Mouse (Mus musculus) heart, adult 11 months (tissue): ENCODE measurements at regions not wholly inside any gene's neighbourhood (a gene's known extent, or its start where the extent isn't known, plus 50 kb on each side); places are given as distances from the start of the nearest gene placed in this dataset.

Experiments used
- DNase-seq: peaks from one replicate; pipeline ENCODE4 v3.0.0; 2022

- peak; percentile 66 for DNase-seq
Observed at GRCm38 (mm10) chr11:17464875-17465274, 207.5 kb downstream of the C1d start.

DNA sequence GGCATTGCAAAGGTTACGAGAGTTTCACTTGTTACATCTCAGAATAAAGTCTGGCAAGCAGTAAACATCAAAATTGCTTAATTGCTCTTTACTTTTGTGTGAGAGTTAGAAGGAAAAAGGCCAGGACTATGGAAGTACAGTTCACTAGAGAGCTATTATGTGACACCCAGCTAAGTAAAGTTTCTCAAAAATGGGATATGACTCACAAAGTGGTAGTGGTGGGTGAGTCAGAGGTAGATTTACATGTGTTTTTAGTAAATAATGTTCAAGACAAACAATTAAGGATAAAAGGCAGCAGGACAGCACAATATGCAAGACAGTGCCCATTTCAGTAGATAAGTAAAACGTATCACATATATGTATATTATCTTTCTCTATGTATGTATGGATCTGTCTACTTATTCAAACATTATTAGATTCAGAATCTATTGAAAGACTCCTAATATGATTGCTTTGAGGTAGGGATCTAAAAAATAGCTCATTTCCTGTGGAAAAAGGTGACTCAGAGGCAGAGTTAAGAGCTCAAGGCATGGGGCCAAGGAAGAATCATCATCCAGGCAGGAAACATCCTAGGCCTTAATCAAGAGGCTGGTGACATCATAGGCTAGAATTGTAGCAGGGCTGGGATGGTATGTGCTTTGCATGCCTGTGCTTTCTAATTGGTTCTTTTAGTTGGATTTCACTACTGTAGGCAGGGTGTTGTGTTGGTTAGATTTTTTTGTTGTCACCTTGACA lies 211.2 kb downstream of the C1d start:
- DNase-seq, result peak; percentile 86

DNA sequence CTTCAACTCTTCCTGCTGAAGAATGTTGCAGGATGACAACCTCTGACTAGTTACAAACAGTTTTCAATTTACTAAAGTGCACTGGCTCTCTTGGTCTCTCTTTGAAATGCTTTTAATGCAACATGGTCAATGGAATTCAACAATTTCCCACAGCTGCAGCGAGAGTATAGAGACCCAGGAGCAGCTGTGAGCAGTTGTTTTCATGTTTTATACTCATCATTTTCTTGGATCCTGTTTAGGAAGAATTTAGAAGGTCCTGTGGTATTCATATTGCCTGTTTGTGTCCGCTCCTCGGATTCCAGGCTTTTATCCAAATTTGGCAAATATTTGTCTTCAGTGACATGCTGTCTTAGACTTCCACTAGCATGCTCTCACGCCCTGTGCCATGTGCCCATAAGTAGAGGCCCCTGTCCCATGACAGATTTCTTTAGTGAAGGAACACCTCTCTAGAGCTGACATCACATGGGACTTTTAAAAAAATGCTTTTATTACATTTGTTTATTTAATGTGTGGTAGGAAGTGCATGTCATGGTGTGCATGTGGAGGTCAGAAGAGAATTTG lies 224.1 kb downstream of the C1d start:
- peak; percentile 85 for DNase-seq

DNA sequence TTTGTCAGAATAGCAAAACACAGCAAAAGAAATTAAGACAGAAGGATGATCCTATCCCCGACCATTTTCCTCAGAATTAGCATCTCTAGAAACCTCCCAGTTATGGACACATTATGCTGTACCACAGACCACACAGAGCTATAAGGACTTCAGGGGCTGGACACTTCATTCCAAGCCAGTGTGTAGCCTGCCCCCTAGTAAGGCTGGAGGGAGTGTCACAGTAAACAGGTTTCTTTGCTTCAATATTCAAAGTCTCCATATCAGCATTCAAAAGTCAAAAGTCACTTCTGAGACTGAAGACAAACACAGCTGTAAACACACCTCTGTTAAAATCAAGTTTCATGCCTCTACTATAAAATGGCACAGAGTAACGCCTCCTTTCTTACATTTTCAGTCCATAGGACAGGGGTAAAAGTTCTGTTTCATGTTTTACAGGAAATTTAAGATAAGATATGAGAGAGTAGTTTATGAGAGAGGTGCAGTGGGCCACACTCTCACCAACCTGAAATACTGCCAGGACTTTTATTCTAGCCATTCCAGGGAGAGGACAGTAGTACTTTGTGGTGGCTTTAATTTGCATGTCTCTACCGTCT lies 226.6 kb downstream of the C1d start:
- peak; percentile 2 for DNase-seq

GRCm38 (mm10) chr11:17501120-17502043 lies 244.0 kb downstream of the C1d start:
- DNase-seq, result no peak

DNA sequence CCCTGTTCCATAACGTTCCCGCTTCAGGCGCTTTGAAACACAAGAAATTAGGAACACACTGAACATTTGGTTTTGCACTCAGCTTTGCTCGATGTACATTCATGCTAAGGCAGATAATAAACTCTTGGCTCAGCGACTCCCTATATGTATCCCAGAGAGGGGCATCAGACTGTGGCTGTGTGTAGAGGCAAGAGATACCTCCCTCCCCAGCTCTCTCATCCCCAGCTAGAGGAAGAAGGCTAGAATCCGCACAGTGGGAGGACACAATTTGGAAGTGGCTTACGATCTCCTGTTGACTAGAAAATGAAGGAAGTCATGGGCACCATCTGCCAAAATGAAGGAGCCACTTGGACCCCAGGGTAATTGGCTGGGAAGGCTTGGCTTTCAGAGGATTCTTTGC lies 244.7 kb downstream of the C1d start:
- no peak for DNase-seq

- DNase-seq, result no peak
Observed at GRCm38 (mm10) chr11:17522220-17522919, 265.0 kb downstream of the C1d start.

GRCm38 (mm10) chr11:17523329-17523728 lies 265.9 kb downstream of the C1d start:
- no peak for DNase-seq

DNA sequence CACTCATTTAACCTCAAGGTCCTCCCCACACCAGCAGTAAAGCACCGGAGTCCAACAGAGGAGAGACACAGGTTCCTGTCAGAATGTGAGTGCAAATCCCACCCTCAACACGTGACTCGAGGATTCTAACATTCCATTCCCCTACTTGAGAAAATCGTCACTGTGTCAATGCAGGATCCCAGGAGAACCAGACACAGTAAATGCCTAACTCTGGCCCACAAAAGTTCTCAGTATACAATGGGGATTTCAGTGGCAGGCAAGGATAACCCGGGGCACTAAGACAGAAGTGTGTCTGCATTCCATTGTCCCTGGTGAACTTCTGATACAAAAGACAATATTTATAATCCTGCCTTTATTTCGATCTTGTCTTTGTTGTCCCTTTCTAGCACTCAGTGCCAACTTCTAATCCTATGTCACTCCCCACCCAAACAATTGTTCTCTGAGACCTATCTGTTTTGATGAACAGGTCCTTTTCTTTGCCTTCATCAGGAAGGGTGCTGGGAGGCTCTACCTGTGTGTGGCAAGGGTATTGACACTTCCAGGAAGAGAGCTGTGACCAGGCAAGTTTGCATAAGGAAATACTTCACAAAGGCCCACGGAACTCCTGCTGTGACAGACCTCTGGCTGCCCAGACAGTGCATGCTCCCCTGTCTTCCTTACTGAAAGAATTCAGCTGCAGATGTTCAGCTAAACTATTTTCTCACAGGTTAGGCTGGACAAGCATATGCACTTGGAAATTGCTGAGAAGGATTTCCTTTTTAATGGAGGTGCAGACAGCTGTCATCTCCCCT lies 267.8 kb downstream of the C1d start:
- no peak for DNase-seq

GRCm38 (mm10) chr11:17526476-17526875 lies 269.1 kb downstream of the C1d start:
- DNase-seq, result no peak

GRCm38 (mm10) chr11:17528609-17529008 lies 271.2 kb downstream of the C1d start:
- DNase-seq, result no peak

DNA sequence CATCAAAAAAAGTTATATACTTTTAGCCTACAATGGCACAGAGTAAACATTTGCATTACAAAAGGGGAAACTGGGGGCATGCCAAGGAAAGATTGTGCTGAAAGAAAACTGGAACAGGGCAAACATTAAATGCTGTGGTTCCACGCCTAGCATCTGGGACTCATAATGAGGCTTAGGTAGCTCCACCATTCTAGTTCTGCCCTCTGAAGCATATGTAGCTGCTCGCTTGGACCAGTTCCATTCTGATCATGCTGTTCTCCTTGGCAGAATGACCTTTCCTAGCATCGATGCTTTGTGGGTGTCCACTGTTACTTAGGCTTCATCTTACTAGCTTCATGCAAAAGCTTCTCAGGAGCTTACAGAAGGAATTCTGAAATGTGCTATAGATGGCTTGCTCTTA lies 276.3 kb downstream of the C1d start:
- DNase-seq, result no peak

DNA sequence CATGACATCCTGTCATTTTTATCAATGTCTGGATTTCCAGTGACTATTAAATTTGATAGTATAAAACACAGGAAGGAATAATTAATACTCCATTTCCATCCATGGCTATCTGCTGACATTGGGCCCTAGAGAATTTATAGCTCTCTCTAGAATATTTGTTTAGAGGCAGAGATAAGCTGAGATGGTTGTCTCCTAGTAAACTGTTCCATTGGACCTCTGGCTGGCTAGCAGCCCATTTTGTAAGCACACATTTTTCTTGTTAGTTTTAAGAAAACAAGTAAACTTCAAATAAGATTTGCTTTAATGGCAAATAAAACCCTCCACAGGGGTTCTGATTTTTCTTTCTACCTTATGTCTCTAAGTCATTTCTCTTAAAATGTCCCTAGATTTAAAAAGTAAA lies 288.9 kb downstream of the C1d start:
- DNase-seq, result peak; percentile 40

DNA sequence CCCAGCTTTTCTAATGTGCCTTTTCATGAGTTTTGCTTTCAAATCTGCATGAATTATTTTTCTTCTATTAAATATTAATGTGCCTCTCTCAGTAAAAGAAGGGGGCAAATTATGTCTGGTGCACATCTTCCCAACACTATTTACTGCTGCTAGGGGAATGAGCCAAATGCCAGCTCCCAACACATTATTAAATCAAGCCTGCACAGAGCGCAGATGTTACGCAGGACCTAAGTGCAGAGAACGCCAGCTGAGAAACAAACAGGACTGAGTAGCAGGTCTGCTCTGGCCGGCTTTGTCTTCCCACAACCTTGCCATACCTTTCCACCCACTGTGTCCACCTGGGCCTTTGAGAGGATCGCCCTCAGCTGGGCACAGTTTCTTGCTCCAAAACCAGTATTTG lies 291.8 kb downstream of the C1d start:
- no peak for DNase-seq

DNA sequence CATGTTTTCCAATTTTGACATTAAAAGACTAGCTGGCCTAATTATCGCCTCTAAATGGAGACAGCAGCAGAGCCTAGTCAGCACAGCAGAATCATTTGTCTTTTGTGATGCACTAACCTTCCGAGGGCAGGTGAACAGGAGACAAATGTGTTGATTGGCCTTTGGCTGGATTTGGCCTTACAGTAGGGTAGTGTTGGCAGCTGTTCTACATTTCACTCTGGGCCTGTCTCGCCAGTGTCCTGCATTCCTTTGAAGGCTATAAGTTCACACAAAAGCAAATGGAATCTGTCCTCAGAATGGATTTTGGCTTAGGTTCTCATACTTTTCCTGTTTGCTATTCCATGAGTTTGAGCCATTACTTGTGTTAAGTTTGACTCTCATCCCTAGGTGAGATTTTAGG lies 297.9 kb downstream of the C1d start:
- no peak for DNase-seq

DNA sequence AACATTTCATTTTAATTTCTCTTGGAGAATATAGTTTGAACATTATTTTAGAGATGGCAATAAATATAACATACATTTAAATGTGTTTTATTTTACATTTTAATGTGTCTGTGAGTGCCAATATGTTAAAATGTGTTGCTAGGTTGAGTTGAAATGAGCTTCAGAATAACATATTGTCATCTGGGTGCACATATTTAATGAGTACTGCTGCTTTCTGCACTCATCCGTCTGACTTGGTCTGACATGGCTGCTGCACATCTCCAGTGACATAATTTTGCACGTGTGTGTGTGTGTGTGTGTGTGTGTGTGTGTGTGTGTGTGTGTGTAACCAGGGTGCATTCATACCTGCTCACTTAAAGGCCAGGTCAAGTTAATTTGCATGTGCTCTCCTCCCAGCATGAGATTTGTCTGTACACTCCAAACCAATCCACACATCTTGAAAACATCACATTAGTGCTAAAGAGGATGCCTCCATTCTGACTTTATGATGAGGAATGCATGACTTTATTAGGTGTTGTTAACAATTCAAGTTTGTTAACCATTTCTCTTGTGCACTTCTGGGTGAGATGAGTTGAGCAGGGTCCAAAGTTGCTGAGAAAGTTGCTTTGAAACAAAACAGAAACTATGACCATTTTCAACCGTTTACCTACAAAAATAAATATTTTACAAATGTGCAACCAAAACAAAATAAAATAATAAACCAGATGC lies 334.6 kb downstream of the C1d start:
- no peak for DNase-seq

DNA sequence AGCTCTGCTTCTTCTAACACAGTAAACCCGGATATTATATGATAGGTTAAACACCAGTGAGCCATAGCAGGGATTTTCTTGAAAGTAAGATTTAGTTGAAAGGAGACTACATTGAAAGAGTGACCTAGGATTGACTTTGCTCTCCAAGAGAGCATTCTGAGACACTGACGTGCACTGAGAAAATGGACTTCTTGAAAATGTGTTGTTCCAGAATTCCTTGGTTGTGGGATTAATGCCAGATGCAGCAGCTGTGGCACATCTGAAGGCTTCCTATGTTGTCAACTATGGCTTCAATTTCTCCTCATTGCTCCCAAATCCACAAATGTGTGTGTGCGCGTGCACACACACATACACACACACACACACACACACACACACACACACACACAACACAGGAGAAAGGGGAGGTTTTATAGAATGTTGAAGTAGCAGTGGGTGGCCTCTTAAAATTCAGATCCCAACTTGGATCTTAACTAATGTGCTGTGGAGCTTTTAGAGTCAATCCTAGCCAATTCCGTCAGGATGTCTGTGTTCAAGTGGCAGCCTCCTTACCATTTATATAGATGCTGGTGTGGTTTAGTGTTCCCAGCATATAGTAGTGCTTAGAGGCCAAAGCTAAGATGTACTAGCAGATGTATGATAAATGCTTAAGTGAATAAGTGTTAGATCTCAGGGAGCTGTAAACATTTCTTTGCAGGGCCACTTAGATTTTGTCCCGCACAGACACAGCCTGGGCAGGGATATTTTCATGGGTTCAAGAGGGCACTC lies 346.5 kb downstream of the C1d start:
- DNase-seq, result no peak

- DNase-seq, result no peak
Observed at GRCm38 (mm10) chr11:17620462-17621248, 333.0 kb downstream of the Etaa1 start.

DNA sequence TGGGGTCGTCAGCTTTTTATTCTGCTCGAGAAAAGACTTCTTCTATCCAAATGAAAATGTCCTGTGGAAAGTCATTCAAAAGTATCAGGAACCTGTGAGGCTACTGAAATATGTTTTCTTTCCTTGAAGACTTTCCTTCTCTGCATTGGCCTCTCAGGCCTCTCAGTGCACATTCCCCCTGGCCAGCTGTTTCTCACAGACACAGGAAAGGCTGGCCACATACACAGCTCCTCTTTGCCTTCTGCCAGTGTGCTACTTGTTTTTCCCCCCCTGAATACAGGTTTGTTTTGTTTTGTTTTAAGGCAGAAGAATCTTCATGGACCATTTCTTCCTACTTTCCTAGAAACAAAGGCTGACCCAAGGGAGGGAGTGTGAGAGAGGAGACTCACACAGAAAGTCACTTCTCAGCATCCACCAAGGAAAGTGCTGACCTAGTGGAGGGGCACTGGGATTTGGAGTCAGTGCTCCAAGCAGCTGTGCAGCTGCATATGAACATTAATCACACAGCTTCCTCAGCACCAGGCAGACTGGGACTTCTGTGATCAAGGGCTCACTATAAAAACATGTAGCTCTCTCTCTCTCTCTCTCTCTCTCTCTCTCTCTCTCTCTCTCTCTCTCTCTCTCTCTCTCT lies 324.0 kb downstream of the Etaa1 start:
- no peak for DNase-seq
